Mouse (Mus musculus) liver, postnatal 0 days (tissue): ENCODE results near the gene Pknox1. TPM values are rescaled to one million over a fixed set of nuclear protein-coding genes. Genes with fewer than 3 reads are reported as not detected.
"Not testable (repeated sequence)": the region's sequence is repeated elsewhere in the genome, so short reads cannot be mapped to it uniquely, and the experiment has no call there.

ENCODE experiments used
- ATAC-seq: fragments of 200-750 bp; cut with Nextera tagmentation; 2 replicates; pipeline ENCODE4 v1.8.0; 2017; ENCODE audit warnings: mild to moderate bottlenecking, moderate library complexity
- DNase-seq: peaks from one replicate; pipeline ENCODE4 v3.0.0-alpha.2; 2016
- H3K27ac ChIP-seq: fragments of 300-500 bp; sonication (generic); 2 replicates; pipeline ENCODE4 v1.5.1; 2014; ENCODE audit warnings: antibody characterized with exemption, moderate library complexity, mild to moderate bottlenecking, low read depth
- H3K27me3 ChIP-seq: fragments of 300-500 bp; sonication (generic); 2 replicates; pipeline ENCODE4 v1.6.1; 2014; ENCODE audit warnings: low read length, control low read depth, mixed read lengths; ENCODE audit not compliant: insufficient read depth
- H3K36me3 ChIP-seq: fragments of 300-500 bp; sonication (generic); replicated peaks from 2 replicates; pipeline ENCODE4 v1.6.1; 2014; ENCODE audit warnings: mild to moderate bottlenecking, control low read depth, low read length, moderate library complexity, mixed read lengths; ENCODE audit not compliant: insufficient read depth
- H3K4me1 ChIP-seq: fragments of 300-500 bp; sonication (generic); 2 replicates; pipeline ENCODE4 v1.6.1; 2014; ENCODE audit warnings: antibody characterized with exemption, mild to moderate bottlenecking, control low read depth; ENCODE audit not compliant: insufficient read depth
- H3K4me2 ChIP-seq: fragments of 300-500 bp; sonication (generic); 2 replicates; pipeline ENCODE4 v1.6.1; 2014; ENCODE audit warnings: low read depth, mild to moderate bottlenecking, low read length, moderate library complexity, mixed read lengths
- H3K4me3 ChIP-seq: fragments of 300-500 bp; sonication (generic); 2 replicates; pipeline ENCODE4 v1.5.1; 2014; ENCODE audit warnings: low read depth, low read length
- H3K9ac ChIP-seq: fragments of 300-500 bp; sonication (generic); replicated peaks from 2 replicates; pipeline ENCODE4 v1.6.1; 2014; ENCODE audit warnings: mild to moderate bottlenecking, moderate library complexity
- H3K9me3 ChIP-seq: fragments of 300-500 bp; sonication (generic); 2 replicates; pipeline ENCODE4 v1.6.1; 2016; ENCODE audit warnings: mild to moderate bottlenecking, control low read depth, low read length, mixed read lengths
- CTCF ChIP-seq: sonication (generic); IDR thresholded peaks from 2 replicates; pipeline ENCODE4 v1.5.1; 2016; ENCODE audit warnings: antibody characterized with exemption, low read depth
- EP300 ChIP-seq: IDR thresholded peaks from 2 replicates; pipeline ENCODE4 v1.6.1; 2016; ENCODE audit warnings: antibody characterized with exemption, low read depth, mild to moderate bottlenecking
- WGBS: fragments of 180-500 bp; shearing (Covaris S2); extraction: QIAGEN DNeasy Blood & Tissue Kit; methylation state at CpG from one replicate; pipeline ENCODE4 v1.1.7; 2014; ENCODE audit not compliant: insufficient replicate concordance; 5-methylcytosine and 5-hydroxymethylcytosine counted together
- polyA plus RNA-seq: library from polyadenylated mRNA; unstranded; fragments of >200 nt; fragmentation: Nextera tagmentation; extraction: Ambion mirVana; gene quantifications from 2 replicates; pipeline ENCODE4 v1.2.1, GENCODE M21; 2015

The Pknox1 gene
- polyA plus RNA-seq, 1 experiment from 2014 or later: 6.1 TPM

DNA sequence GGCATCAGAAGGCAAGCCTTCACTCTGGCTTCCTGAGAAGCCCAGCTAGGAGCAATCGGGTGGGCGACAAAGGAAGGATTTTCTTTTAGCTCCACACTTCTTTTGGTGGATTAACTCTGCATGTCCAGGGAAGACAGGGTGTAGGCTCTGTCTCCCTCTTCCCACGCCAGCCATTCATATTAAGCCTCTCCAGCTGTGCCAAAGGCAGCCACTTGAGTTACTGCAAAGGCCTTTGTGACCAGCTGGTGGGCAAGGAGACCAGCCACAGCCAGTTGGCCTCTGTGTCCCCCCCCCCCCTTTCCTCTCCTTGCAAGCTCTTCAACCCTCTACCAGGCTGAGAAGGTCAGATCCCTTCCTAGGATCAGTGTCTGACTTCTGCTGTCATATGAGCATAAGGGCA is 16.6 kb upstream of the Pknox1 start:
- DNase-seq: no peak
- Histone ChIP-seq H3K27ac (no peak overlapping the region), H3K9me3 (no peaks in the 10 kb centered on the region), H3K4me1 (no peaks in the 10 kb centered on the region), H3K36me3 (no peaks in the 10 kb centered on the region), H3K4me2 (no peak overlapping the region), H3K9ac (no peak overlapping the region), H3K4me3 (no peak overlapping the region), H3K27me3 (no peaks in the 10 kb centered on the region)
- ATAC-seq: no peak
- 74% methylated on average over 3 of the region's 3 CpGs for WGBS
- TF ChIP-seq EP300: no peak
- no peak for TF ChIP-seq CTCF

DNA sequence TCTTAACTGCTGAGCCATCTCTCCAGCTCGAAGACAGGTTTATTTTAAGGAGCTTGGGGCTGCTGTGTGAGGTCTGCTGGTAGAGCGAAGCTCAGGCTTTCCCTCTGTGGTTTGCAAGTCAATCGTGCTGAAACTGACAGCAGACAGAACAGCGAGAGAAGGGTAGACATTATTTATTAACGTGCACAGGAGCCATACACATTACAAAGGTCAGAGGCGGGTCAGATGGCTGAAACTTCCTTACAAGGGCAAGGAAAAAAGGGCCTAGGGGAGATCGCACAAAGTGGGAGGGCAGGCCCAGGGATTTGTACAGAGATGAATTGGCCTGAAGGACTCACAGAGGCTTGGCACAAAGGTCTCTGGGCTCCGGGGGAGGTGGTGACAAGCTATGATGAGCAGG is 15.1 kb upstream of the Pknox1 start:
- no peak for TF ChIP-seq CTCF
- TF ChIP-seq EP300: no peak
- H3K27ac ChIP-seq: no peak overlapping the region
- H3K4me3 ChIP-seq: no peak overlapping the region
- no peak overlapping the region for H3K4me2 ChIP-seq
- no peak overlapping the region for H3K9ac ChIP-seq
- ATAC-seq: no peak
- WGBS: 57% methylated on average over 8 of the region's 8 CpGs
- no peaks in the 10 kb centered on the region for H3K36me3 ChIP-seq
- no peaks in the 10 kb centered on the region for H3K4me1 ChIP-seq
- H3K9me3 ChIP-seq: no peaks in the 10 kb centered on the region
- no peaks in the 10 kb centered on the region for H3K27me3 ChIP-seq
- DNase-seq: no peak

DNA sequence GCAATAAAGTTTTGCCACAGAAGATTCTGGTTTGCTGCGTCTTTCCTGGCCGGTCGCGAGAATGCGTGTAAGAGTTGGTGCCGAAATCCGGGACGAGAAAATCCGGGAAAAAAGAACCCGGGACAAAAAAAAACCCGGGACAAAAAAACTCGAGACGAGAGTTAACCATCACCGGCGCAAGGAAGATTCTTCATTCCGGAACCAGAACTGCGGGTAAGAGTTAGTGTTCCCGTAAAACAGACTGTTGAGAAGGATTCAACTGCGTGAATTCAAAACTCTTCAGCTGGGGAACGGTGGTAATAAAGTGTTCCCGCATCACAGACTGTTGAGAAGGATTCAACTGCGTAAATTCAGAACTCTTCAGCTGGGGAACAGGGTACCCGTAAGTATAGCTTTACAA is 11.9 kb upstream of the Pknox1 start:
- H3K36me3 ChIP-seq, H3K4me2 ChIP-seq, H3K4me1 ChIP-seq, H3K9me3 ChIP-seq, H3K9ac ChIP-seq, H3K27me3 ChIP-seq, ATAC-seq, DNase-seq, H3K4me3 ChIP-seq, H3K27ac ChIP-seq: not testable (repeated sequence)
- WGBS: 86% methylated on average over 23 of the region's 23 CpGs

DNA sequence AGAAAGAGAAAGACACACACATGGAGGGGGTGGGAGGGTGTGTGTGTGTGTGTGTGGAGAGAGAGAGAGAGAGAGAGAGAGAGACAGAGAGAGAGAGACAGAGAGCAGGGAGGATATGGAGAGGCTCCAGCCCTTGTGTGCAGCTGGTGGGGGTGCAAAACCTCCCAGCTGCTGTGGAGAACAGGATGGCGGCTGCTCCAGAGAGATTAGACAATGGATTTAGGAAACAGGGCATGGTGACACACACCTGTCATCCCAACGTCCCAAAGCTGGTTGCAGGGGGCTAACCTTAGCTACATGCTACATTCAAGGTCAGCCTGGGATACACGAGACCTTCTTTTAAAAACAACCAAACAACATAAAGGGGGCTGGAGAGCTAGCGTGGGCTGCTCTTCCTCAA is 8.3 kb upstream of the Pknox1 start:
- no peak overlapping the region for H3K4me3 ChIP-seq

DNA sequence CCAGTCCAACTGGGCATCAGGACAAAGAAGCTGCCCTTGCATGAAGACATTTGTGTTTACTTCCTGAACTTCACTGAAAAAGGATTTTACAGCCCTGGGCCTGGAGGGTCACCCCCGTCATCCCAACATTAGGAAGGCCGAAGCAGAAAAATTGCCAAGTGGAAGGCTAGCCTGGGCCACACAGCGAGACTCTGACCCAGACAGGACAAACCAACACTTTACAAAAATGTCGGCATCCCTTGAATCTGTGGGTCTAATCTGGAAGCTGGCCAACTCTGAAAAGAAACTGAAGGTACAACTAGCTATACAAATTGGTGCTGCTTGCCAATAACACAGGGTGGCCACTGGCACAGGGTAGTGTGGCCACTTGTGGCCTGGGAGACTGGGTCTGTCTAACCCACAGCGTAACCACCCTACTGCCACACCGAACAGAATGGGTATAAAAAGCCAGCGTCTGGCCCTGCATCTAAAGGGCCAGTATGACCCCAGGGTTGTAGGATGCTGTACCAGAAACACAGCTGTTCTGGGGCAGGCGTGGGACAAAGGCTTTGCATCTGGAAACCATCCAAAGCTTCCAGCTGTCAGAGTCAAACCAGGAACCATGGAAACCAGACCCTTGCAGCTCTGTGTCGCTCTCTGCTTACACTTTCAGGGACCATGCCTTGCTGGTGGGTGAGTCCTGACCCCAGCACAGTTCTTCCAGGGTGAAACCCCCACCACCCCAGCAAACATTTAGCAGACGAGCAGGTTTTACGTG is 7.2 kb upstream of the Pknox1 start:
- no peak overlapping the region; the same call in 1 of the 2 replicates for H3K27ac ChIP-seq
- WGBS: 68% methylated on average over 11 of the region's 11 CpGs
- DNase-seq: no peak
- TF ChIP-seq CTCF: no peak
- no peak for TF ChIP-seq EP300
- H3K27me3 ChIP-seq: no peaks in the 10 kb centered on the region
- H3K4me1 ChIP-seq: peaks cover 11% of the 10 kb centered on the region
- H3K4me2 ChIP-seq: peak overlapping the region; percentile 44; the same call in 1 of the 2 replicates
- no peaks in the 10 kb centered on the region for H3K36me3 ChIP-seq
- no peak for ATAC-seq
- no peak overlapping the region for H3K9ac ChIP-seq
- H3K4me3 ChIP-seq: no peak overlapping the region
- H3K9me3 ChIP-seq: no peaks in the 10 kb centered on the region

More for the DNA sequence above, 8.3 kb upstream of the Pknox1 start:
- H3K4me1 ChIP-seq: peaks cover 11% of the 10 kb centered on the region
- 55% methylated on average over 4 of the region's 4 CpGs for WGBS
- DNase-seq (no peak), ATAC-seq (no peak)
- no peak overlapping the region for H3K4me2 ChIP-seq
- H3K27me3 ChIP-seq: no peaks in the 10 kb centered on the region
- H3K9ac ChIP-seq: no peak overlapping the region
- no peaks in the 10 kb centered on the region for H3K9me3 ChIP-seq
- no peak for TF ChIP-seq CTCF
- TF ChIP-seq EP300: no peak
- no peak overlapping the region for H3K27ac ChIP-seq
- H3K36me3 ChIP-seq: no peaks in the 10 kb centered on the region

DNA sequence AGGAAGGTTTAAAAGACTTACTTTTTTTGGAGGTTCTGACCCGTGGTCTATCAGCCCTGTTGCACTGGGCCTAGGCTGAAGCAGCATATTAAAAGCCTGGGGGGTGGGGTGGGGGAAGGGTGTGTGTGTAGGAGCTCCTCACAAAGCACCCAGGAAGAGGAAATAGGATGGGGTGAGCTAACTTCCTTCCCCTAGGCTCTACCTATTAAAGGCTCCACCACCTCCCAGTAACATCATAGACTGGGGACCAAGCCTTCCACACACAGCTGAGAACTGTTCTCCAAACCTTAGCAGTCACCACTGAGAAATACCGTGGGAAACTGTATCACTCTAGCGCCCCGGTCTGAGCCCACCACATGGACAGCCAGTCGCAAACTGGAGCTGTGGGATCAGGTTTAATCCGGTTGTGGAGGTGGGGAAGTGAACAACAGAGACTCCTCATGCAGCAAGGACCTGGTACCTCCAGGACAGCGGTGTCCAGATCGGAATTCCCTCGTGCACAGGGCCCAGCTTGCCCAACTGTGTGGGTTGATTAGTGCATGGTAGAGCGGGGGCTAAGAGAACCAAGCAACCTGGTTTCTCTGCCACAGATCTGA is 6.5 kb upstream of the Pknox1 start:
- TF ChIP-seq EP300 (no peak), CTCF (no peak)
- H3K27ac ChIP-seq: peak overlapping the region; percentile 48
- no peaks in the 10 kb centered on the region for H3K36me3 ChIP-seq
- H3K4me1 ChIP-seq: peaks cover 11% of the 10 kb centered on the region
- H3K4me3 ChIP-seq: no peak overlapping the region
- peak overlapping the region; percentile 44 for H3K4me2 ChIP-seq
- WGBS: 78% methylated on average over 10 of the region's 10 CpGs
- peak; percentile 12; the same call in 1 of the 2 replicates for ATAC-seq
- H3K9ac ChIP-seq: no peak overlapping the region
- DNase-seq: no peak
- H3K9me3 ChIP-seq: no peaks in the 10 kb centered on the region
- no peaks in the 10 kb centered on the region for H3K27me3 ChIP-seq
